Mouse (Mus musculus): ENCODE measurements around the gene Pak6. TPM values are rescaled to one million over a fixed set of nuclear protein-coding genes. Genes with fewer than 3 reads are reported as not detected.

Pak6 gene
- total and polyA plus RNA-seq, 3 experiments = 0.05 to 0.73 (median 0.42) TPM

GRCm38 (mm10) chr2:118745915-118746901, 83.1 kb downstream of the Pak6 start:
- no peak overlapping the region for H3K27ac ChIP-seq (ENCODE audit: insufficient read depth, low read depth)
- peak overlapping the region; percentile 81 for H3K9ac ChIP-seq (ENCODE audit: insufficient read depth, low read depth)
- no peaks in the 10 kb centered on the region for H3K79me2 ChIP-seq (replicated peaks; ENCODE audit: control insufficient read depth, extremely low read depth, insufficient read depth, poor library complexity, severe bottlenecking)
- peaks cover 16% of the 10 kb centered on the region for H3K27me3 ChIP-seq (replicated peaks)
- dilution Hi-C loops (cut with MboI; ENCODE audit: extremely low pct_ligation_motif_present, extremely low pct_unique_long_range_greater_than_20kb, low sequenced_read_pairs) = no loop called here
- in situ Hi-C loops (cut with MboI; ENCODE audit: low pct_ligation_motif_present, low pct_unique_long_range_greater_than_20kb, low sequenced_read_pairs) = loop anchor here (25.0 kb wide), 1 partner anchor 259 kb away; the partner anchor contains the start of gene Srp14
- H3K4me3 ChIP-seq (replicated peaks in 1 of 3; ENCODE audit: low read depth in 2 of 3, low read length in 2 of 3, poor library complexity in 1 of 3) = peak overlapping the region; percentile 58 to 93 (median 74)
- no peak for DNase-seq (ENCODE audit: extremely low read depth)
- TF ChIP-seq USF2 (conservative IDR thresholded peaks at IDR 0.05; ENCODE audit: low read depth, low read length) = no peak
- TF ChIP-seq EP300 (IDR thresholded peaks at IDR 0.05; ENCODE audit: low read length) = no peak
- no peak for TF ChIP-seq JUND (conservative IDR thresholded peaks at IDR 0.05; ENCODE audit: low read depth, low read length)
- TF ChIP-seq MAFK (IDR thresholded peaks at IDR 0.05; ENCODE audit: insufficient replicate concordance, low read length) = no peak
- no peaks in the 10 kb centered on the region for H3K9me3 ChIP-seq (replicated peaks; ENCODE audit: low read length)
- peaks cover 4 to 51% of the 10 kb centered on the region in 2 experiments; a peak in 3 of 4 replicates for H3K4me1 ChIP-seq (ENCODE audit: control insufficient read depth in 1 of 2, insufficient read depth in 2 of 2)
- H3K4me2 ChIP-seq (ENCODE audit: insufficient read depth, low read depth, poor library complexity, severe bottlenecking) = peak overlapping the region; percentile 38
- peaks cover 0 to 14% of the 10 kb centered on the region in 2 experiments for H3K36me3 ChIP-seq (replicated peaks in 1 of 2; ENCODE audit: control insufficient read depth in 1 of 2, insufficient read depth in 1 of 2, low read length in 1 of 2)

GRCm38 (mm10) chr2:118747301-118747960, 84.3 kb downstream of the Pak6 start:
- Histone ChIP-seq H3K27ac (ENCODE audit: insufficient read depth, low read depth) (no peak overlapping the region), H3K9ac (ENCODE audit: insufficient read depth, low read depth) (peak overlapping the region; percentile 26), H3K4me2 (ENCODE audit: insufficient read depth, low read depth, poor library complexity, severe bottlenecking) (peak overlapping the region; percentile 38), H3K4me3 (replicated peaks in 1 of 3; ENCODE audit: low read depth in 2 of 3, low read length in 2 of 3, poor library complexity in 1 of 3) (peak overlapping the region in 2 of 3 experiments; percentile 37 to 58), H3K27me3 (replicated peaks) (peaks cover 14% of the 10 kb centered on the region), H3K9me3 (replicated peaks; ENCODE audit: low read length) (no peaks in the 10 kb centered on the region), H3K4me1 (ENCODE audit: control insufficient read depth in 1 of 2, insufficient read depth in 2 of 2) (peaks cover 4 to 51% of the 10 kb centered on the region in 2 experiments; a peak in 3 of 4 replicates), H3K79me2 (replicated peaks; ENCODE audit: control insufficient read depth, extremely low read depth, insufficient read depth, poor library complexity, severe bottlenecking) (no peaks in the 10 kb centered on the region), H3K36me3 (replicated peaks in 1 of 2; ENCODE audit: control insufficient read depth in 1 of 2, insufficient read depth in 1 of 2, low read length in 1 of 2) (peaks cover 0 to 14% of the 10 kb centered on the region in 2 experiments)
- DNase-seq (ENCODE audit: extremely low read depth) = no peak
- in situ Hi-C loops (cut with MboI; ENCODE audit: low pct_ligation_motif_present, low pct_unique_long_range_greater_than_20kb, low sequenced_read_pairs) (loop anchor here (25.0 kb wide), 1 partner anchor 260 kb away; the partner anchor contains the start of gene Srp14), dilution Hi-C loops (cut with MboI; ENCODE audit: extremely low pct_ligation_motif_present, extremely low pct_unique_long_range_greater_than_20kb, low sequenced_read_pairs) (no loop called here)
- no peak for TF ChIP-seq MYC (IDR thresholded peaks at IDR 0.05; ENCODE audit: low read depth, low read length)
- no peak for TF ChIP-seq POLR2AphosphoS2 (IDR thresholded peaks at IDR 0.05; ENCODE audit: low read depth, low read length)
- no peak for TF ChIP-seq RCOR1 (conservative IDR thresholded peaks at IDR 0.05; ENCODE audit: low read depth, low read length)
- no peak for TF ChIP-seq ZNF384 (IDR thresholded peaks at IDR 0.05; ENCODE audit: low read depth, low read length)
- TF ChIP-seq EP300 (IDR thresholded peaks at IDR 0.05; ENCODE audit: low read length) = no peak
- no peak for TF ChIP-seq USF1 (IDR thresholded peaks at IDR 0.05; ENCODE audit: low read depth, low read length)
- TF ChIP-seq USF2 (conservative IDR thresholded peaks at IDR 0.05; ENCODE audit: low read depth, low read length) = no peak
- no peak for TF ChIP-seq UBTF (IDR thresholded peaks at IDR 0.05; ENCODE audit: low read depth, low read length)
- no peak for TF ChIP-seq MAFK (IDR thresholded peaks at IDR 0.05; ENCODE audit: insufficient replicate concordance, low read length)
- no peak for TF ChIP-seq JUND (conservative IDR thresholded peaks at IDR 0.05; ENCODE audit: low read depth, low read length)
- no peak for TF ChIP-seq ZMIZ1 (IDR thresholded peaks at IDR 0.05; ENCODE audit: low read depth, low read length)
- TF ChIP-seq POLR2A (IDR thresholded peaks at IDR 0.05; ENCODE audit: low read depth, low read length) = no peak
- no peak for TF ChIP-seq ZC3H11A (IDR thresholded peaks at IDR 0.05; ENCODE audit: low read depth, low read length)
- TF ChIP-seq SIN3A (IDR thresholded peaks at IDR 0.05; ENCODE audit: low read length) = no peak

Other genes starting within 250 kb of the Pak6 start
- gene Srp14, start 183.6 kb upstream of the Pak6 start, total RNA-seq (2012; rRNA removed) = 139 and 172 TPM in 2 replicates
- 215 and 224 TPM in 2 replicates for gene Srp14, start 183.6 kb upstream of the Pak6 start, total RNA-seq (2014; rRNA removed)
- gene Srp14, start 183.6 kb upstream of the Pak6 start, polyA plus RNA-seq (2012; ENCODE audit: insufficient read length, low read depth) = 151 and 160 TPM in 2 replicates
- 3.4 and 5.6 TPM in 2 replicates for gene Bmf, start 113.6 kb upstream of the Pak6 start, total RNA-seq (2012; rRNA removed)
- gene Bmf, start 113.6 kb upstream of the Pak6 start, total RNA-seq (2014; rRNA removed) = 2.6 and 2.8 TPM in 2 replicates
- gene Bmf, start 113.6 kb upstream of the Pak6 start, polyA plus RNA-seq (2012; ENCODE audit: insufficient read length, low read depth) = 1.1 and 1.4 TPM in 2 replicates
- gene Bub1b, start 65.1 kb upstream of the Pak6 start, total RNA-seq (2012; rRNA removed) = 91.5 and 98.3 TPM in 2 replicates
- gene Bub1b, start 65.1 kb upstream of the Pak6 start, total RNA-seq (2014; rRNA removed) = 113 and 118 TPM in 2 replicates
- 99.3 and 113 TPM in 2 replicates for gene Bub1b, start 65.1 kb upstream of the Pak6 start, polyA plus RNA-seq (2012; ENCODE audit: insufficient read length, low read depth)
- gene Ankrd63, start 40.7 kb downstream of the Pak6 start, total RNA-seq (2012; rRNA removed) = not detected in 2 replicates
- not detected in 2 replicates for gene Ankrd63, start 40.7 kb downstream of the Pak6 start, total RNA-seq (2014; rRNA removed)
- gene Ankrd63, start 40.7 kb downstream of the Pak6 start, polyA plus RNA-seq (2012; ENCODE audit: insufficient read length, low read depth) = 0.07 and 0.08 TPM in 2 replicates
- gene Plcb2, start 65.1 kb downstream of the Pak6 start, total RNA-seq (2012; rRNA removed) = 6.9 and 7.8 TPM in 2 replicates
- 5.7 and 6.4 TPM in 2 replicates for gene Plcb2, start 65.1 kb downstream of the Pak6 start, total RNA-seq (2014; rRNA removed)
- 18.9 and 22.3 TPM in 2 replicates for gene Plcb2, start 65.1 kb downstream of the Pak6 start, polyA plus RNA-seq (2012; ENCODE audit: insufficient read length, low read depth)
- gene Inafm2, start 82.5 kb downstream of the Pak6 start, total RNA-seq (2012; rRNA removed) = 4.2 and 4.3 TPM in 2 replicates
- gene Inafm2, start 82.5 kb downstream of the Pak6 start, total RNA-seq (2014; rRNA removed) = 3.6 TPM in 2 replicates
- 2.6 and 2.7 TPM in 2 replicates for gene Inafm2, start 82.5 kb downstream of the Pak6 start, polyA plus RNA-seq (2012; ENCODE audit: insufficient read length, low read depth)
- not detected in 2 replicates for gene Ccdc9b, start 99.4 kb downstream of the Pak6 start, total RNA-seq (2012; rRNA removed)
- gene Ccdc9b, start 99.4 kb downstream of the Pak6 start, total RNA-seq (2014; rRNA removed) = not detected in 2 replicates
- gene Ccdc9b, start 99.4 kb downstream of the Pak6 start, polyA plus RNA-seq (2012; ENCODE audit: insufficient read length, low read depth) = not detected in 2 replicates
- gene Phgr1, start 109.5 kb downstream of the Pak6 start, total RNA-seq (2012; rRNA removed) = not detected in 2 replicates
- gene Phgr1, start 109.5 kb downstream of the Pak6 start, total RNA-seq (2014; rRNA removed) = not detected in 2 replicates
- gene Phgr1, start 109.5 kb downstream of the Pak6 start, polyA plus RNA-seq (2012; ENCODE audit: insufficient read length, low read depth) = not detected in 2 replicates
- gene Disp2, start 116.4 kb downstream of the Pak6 start, total RNA-seq (2012; rRNA removed) = not detected in 2 replicates
- gene Disp2, start 116.4 kb downstream of the Pak6 start, total RNA-seq (2014; rRNA removed) = not detected in 2 replicates
- gene Disp2, start 116.4 kb downstream of the Pak6 start, polyA plus RNA-seq (2012; ENCODE audit: insufficient read length, low read depth) = not detected in 2 replicates
- 72.9 and 82.1 TPM in 2 replicates for gene Knstrn, start 150.7 kb downstream of the Pak6 start, total RNA-seq (2012; rRNA removed)
- 72.9 and 76.6 TPM in 2 replicates for gene Knstrn, start 150.7 kb downstream of the Pak6 start, total RNA-seq (2014; rRNA removed)
- 97.2 and 108 TPM in 2 replicates for gene Knstrn, start 150.7 kb downstream of the Pak6 start, polyA plus RNA-seq (2012; ENCODE audit: insufficient read length, low read depth)
- gene Ivd, start 198.7 kb downstream of the Pak6 start, total RNA-seq (2012; rRNA removed) = 28.4 and 29.3 TPM in 2 replicates
- gene Ivd, start 198.7 kb downstream of the Pak6 start, total RNA-seq (2014; rRNA removed) = 25.5 and 30.0 TPM in 2 replicates
- 27.6 and 34.5 TPM in 2 replicates for gene Ivd, start 198.7 kb downstream of the Pak6 start, polyA plus RNA-seq (2012; ENCODE audit: insufficient read length, low read depth)
- 28.7 and 32.1 TPM in 2 replicates for gene Bahd1, start 237.1 kb downstream of the Pak6 start, total RNA-seq (2012; rRNA removed)
- gene Bahd1, start 237.1 kb downstream of the Pak6 start, total RNA-seq (2014; rRNA removed) = 14.1 and 15.3 TPM in 2 replicates
- gene Bahd1, start 237.1 kb downstream of the Pak6 start, polyA plus RNA-seq (2012; ENCODE audit: insufficient read length, low read depth) = 37.5 and 37.8 TPM in 2 replicates